Mouse (Mus musculus) thymus, adult 2 months (tissue): ENCODE data around the gene Bud13.

ENCODE experiments used
- CTCF ChIP-seq: fragments of 200-500 bp; IDR thresholded peaks from 2 replicates; pipeline ENCODE4 v1.5.1; 2012; ENCODE audit warnings: mild to moderate bottlenecking, control low read depth, low read length, moderate library complexity, borderline replicate concordance; ENCODE audit not compliant: control insufficient read depth, poor library complexity, insufficient read depth; ENCODE audit errors: extremely low read depth
- POLR2A ChIP-seq: fragments of 200-500 bp; IDR thresholded peaks from 2 replicates; pipeline ENCODE4 v1.6.1; 2012; ENCODE audit warnings: mild to moderate bottlenecking, low read length, control low read depth, moderate library complexity; ENCODE audit not compliant: control insufficient read depth, poor library complexity, insufficient read depth; ENCODE audit errors: extremely low read depth

- TF ChIP-seq CTCF (no peak), POLR2A (no peak)
These were observed 54.5 kb downstream of the Bud13 start for GRCm38 (mm10) chr9:46337331-46337730.
